Mouse (Mus musculus): Measurements from ENCODE around the gene Pfas. TPM values are rescaled to one million over a fixed set of nuclear protein-coding genes. Genes with fewer than 3 reads are reported as not detected.
"Not testable (repeated sequence)": the region's sequence is repeated elsewhere in the genome, so short reads cannot be mapped to it uniquely, and the experiment has no call there.

Pfas gene
- total RNA-seq, 2 experiments from 2014 or later, result 24.1 to 25.3 TPM

DNA sequence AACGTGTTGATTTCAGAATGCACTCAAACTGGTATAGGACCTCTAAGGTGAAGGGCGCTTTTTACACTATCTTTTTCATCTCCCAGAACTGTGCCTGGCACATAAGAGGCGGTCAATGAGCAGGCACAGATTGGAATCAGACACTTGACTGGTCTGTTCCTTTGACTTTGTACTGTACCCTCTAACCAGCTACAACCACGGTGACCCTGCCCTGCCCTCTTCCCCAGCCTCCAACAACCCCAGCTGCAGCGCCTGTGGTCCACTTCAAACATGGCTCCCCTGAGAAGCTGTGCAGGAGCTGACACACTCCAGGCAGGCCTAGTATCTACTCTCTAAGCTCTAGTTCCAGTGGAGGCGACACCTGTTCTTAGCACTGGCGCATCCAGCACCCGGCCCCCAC, 65.5 kb downstream of the Pfas start:
- no peak for DNase-seq (ENCODE audit: low spot score in 2 of 2)

DNA sequence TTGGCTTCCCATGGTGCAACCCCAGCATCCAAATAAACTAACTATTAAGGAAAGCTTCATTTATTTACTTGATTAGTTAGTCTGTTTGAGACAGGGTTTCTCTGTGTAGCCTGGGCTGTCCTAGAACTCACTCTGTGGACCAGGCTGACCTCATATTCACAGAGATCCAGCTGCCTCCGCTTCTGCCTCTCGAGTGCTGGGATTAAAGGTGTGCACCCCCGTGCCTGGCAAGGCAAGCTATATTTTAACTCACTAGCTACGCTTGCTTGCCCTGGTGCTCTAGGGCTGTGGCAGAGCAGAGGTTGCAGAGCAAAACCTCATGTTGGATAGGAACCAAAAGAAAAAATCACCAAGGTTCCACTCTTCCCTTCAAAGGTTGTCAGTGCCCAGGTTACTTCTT, 67.7 kb downstream of the Pfas start:
- no peak for DNase-seq (ENCODE audit: low spot score in 2 of 2)

GRCm38 (mm10) chr11:68939451-68940304, 68.6 kb downstream of the Pfas start:
- DNase-seq (ENCODE audit: low spot score in 2 of 2), result peak; percentile 78 to 94

GRCm38 (mm10) chr11:68936951-68937350, 71.3 kb downstream of the Pfas start:
- not testable (repeated sequence) for DNase-seq (ENCODE audit: low spot score in 2 of 2)

Small RNA genes within 50 kb of the gene (microRNA-seq; reads per million reads assigned to microRNA genes)
- gene Mir3062, result 1.1 to 2.7 reads per million in 2 experiments

Other genes with a start within 250 kb of the Pfas start
- gene Ndel1, start 136.6 kb downstream of the Pfas start, total RNA-seq (2021), result 10 to 100 TPM; 85.1 to 93.1 TPM
- not detected for gene Rnf222, start 119.9 kb downstream of the Pfas start, total RNA-seq (2021)
- gene Rpl26, start 106.9 kb downstream of the Pfas start, total RNA-seq (2021), result 100 to 1,000 TPM; 611 to 652 TPM
- gene Odf4, start 81.4 kb downstream of the Pfas start, total RNA-seq (2021), result under 1 TPM; 0.33 to 0.41 TPM
- 1 to 10 TPM; 7.6 to 9.7 TPM for gene Arhgef15, start 51.0 kb downstream of the Pfas start, total RNA-seq (2021)
- 1 to 10 TPM; 4.6 to 4.8 TPM for gene Slc25a35, start 40.3 kb downstream of the Pfas start, total RNA-seq (2021)
- 10 to 100 TPM; 13.4 to 15.8 TPM for gene Rangrf, start 33.3 kb downstream of the Pfas start, total RNA-seq (2021)
- 10 to 100 TPM; 33.6 to 38.8 TPM for gene Ctc1, start 7.5 kb upstream of the Pfas start, total RNA-seq (2021)
- 1 to 10 TPM; 2.1 to 2.3 TPM for gene Aurkb, start 37.2 kb upstream of the Pfas start, total RNA-seq (2021)
- 10 to 100 TPM; 25.2 to 26.4 TPM for gene Borcs6, start 51.3 kb upstream of the Pfas start, total RNA-seq (2021)
- 10 to 100 TPM; 13.5 to 13.7 TPM for gene Tmem107, start 62.3 kb upstream of the Pfas start, total RNA-seq (2021)
- 1,000 to 10,000 TPM; 1,073 to 1,118 TPM for gene Vamp2, start 80.0 kb upstream of the Pfas start, total RNA-seq (2021)
- gene Per1, start 86.8 kb upstream of the Pfas start, total RNA-seq (2021), result 10 to 100 TPM; 84.4 to 86.8 TPM
- under 1 TPM; 0.46 to 0.62 TPM for gene Hes7, start 111.9 kb upstream of the Pfas start, total RNA-seq (2021)
- under 1 TPM; 0.88 to 0.95 TPM for gene 9130213A22Rik, start 114.1 kb upstream of the Pfas start, total RNA-seq (2021)
- 1 to 10 TPM; 2.9 to 5.7 TPM for gene Aloxe3, start 117.4 kb upstream of the Pfas start, total RNA-seq (2021)
- under 1 TPM; 0.65 to 0.95 TPM for gene Alox12b, start 148.5 kb upstream of the Pfas start, total RNA-seq (2021)
- gene Alox8, start 189.4 kb upstream of the Pfas start, total RNA-seq (2021), result 1 to 10 TPM; 5.5 to 8.4 TPM
- 1 to 10 TPM; 1.0 to 1.1 TPM for gene Gucy2e, start 228.6 kb upstream of the Pfas start, total RNA-seq (2021)